In genomic region chr3:142376638-142377037, GRCm38 (mm10) we compare ENCODE assay signal across 24 mouse cellular contexts. TPM values are rescaled to one million over a fixed set of nuclear protein-coding genes. Genes with fewer than 3 reads are reported as not detected.
DNase-seq lines count a peak whose midpoint lies in the region; ATAC-seq and TF ChIP-seq lines count a peak whose summit lies in the region.
"Had no signal": no experiment of that assay in that cellular context is flagged by ENCODE, and none has a peak within 500 bp of the region (broad histone marks: within the 10 kb centered on the region; RNA-seq: fewer than 3 reads in every experiment).

No protein-coding gene starts in this region.

- no peaks in the 10 kb centered on the region for H3K9me3 ChIP-seq in intestine, postnatal 0 days (ENCODE audit: control insufficient read depth)
- no peaks in the 10 kb centered on the region for H3K9me3 ChIP-seq in intestine, embryonic 15.5 days
- H3K9me3 ChIP-seq in CH12.LX (replicated peaks; ENCODE audit: low read length): no peaks in the 10 kb centered on the region
- no peaks in the 10 kb centered on the region for H3K9me3 ChIP-seq in hindbrain, embryonic 12.5 days (replicated peaks)
- H3K9me3 ChIP-seq: embryonic facial prominence, embryonic 10.5 days; embryonic facial prominence, embryonic 12.5 days; forebrain, embryonic 13.5 days; forebrain, embryonic 15.5 days; G1E had no signal

- TF ChIP-seq EP300 in CH12.LX (IDR thresholded peaks at IDR 0.05; ENCODE audit: low read length): no peak

- no peak overlapping the region for H3K27ac ChIP-seq in intestine, postnatal 0 days (ENCODE audit: low read depth, low read length)
- no peak overlapping the region for H3K27ac ChIP-seq in intestine, embryonic 15.5 days
- H3K27ac ChIP-seq in CH12.LX (ENCODE audit: insufficient read depth, low read depth): no peak overlapping the region
- H3K27ac ChIP-seq in hindbrain, embryonic 12.5 days: no peak overlapping the region
- H3K27ac ChIP-seq: embryonic facial prominence, embryonic 10.5 days; embryonic facial prominence, embryonic 12.5 days; forebrain, embryonic 13.5 days; forebrain, embryonic 15.5 days had no signal

- no peaks in the 10 kb centered on the region for H3K36me3 ChIP-seq in intestine, postnatal 0 days (ENCODE audit: control insufficient read depth, insufficient read depth)
- no peaks in the 10 kb centered on the region for H3K36me3 ChIP-seq in intestine, embryonic 15.5 days
- H3K36me3 ChIP-seq in CH12.LX (replicated peaks in 1 of 2; ENCODE audit: control insufficient read depth in 1 of 2, insufficient read depth in 1 of 2, low read length in 1 of 2): peaks cover 0 to 8% of the 10 kb centered on the region in 2 experiments
- H3K36me3 ChIP-seq in hindbrain, embryonic 12.5 days: no peaks in the 10 kb centered on the region
- H3K36me3 ChIP-seq: embryonic facial prominence, embryonic 12.5 days; forebrain, embryonic 15.5 days had no signal

- H3K27me3 ChIP-seq in intestine, postnatal 0 days (replicated peaks; ENCODE audit: control insufficient read depth, insufficient read depth, low read length): no peaks in the 10 kb centered on the region
- no peaks in the 10 kb centered on the region for H3K27me3 ChIP-seq in intestine, embryonic 15.5 days (replicated peaks)
- no peaks in the 10 kb centered on the region for H3K27me3 ChIP-seq in CH12.LX (replicated peaks)
- H3K27me3 ChIP-seq in hindbrain, embryonic 12.5 days: no peaks in the 10 kb centered on the region
- H3K27me3 ChIP-seq: embryonic facial prominence, embryonic 12.5 days; forebrain, embryonic 13.5 days; forebrain, embryonic 15.5 days; Patski had no signal

- no peak overlapping the region for H3K9ac ChIP-seq in intestine, postnatal 0 days (ENCODE audit: low read depth, low read length)
- no peak overlapping the region for H3K9ac ChIP-seq in intestine, embryonic 15.5 days
- no peak overlapping the region for H3K9ac ChIP-seq in CH12.LX (ENCODE audit: insufficient read depth, low read depth)
- no peak overlapping the region for H3K9ac ChIP-seq in hindbrain, embryonic 12.5 days
- H3K9ac ChIP-seq: embryonic facial prominence, embryonic 12.5 days; forebrain, embryonic 13.5 days; forebrain, embryonic 15.5 days had no signal

- in situ Hi-C loops in CH12.LX (cut with MboI; ENCODE audit: low pct_ligation_motif_present, low pct_unique_long_range_greater_than_20kb, low sequenced_read_pairs): no loop called here

- no peak for TF ChIP-seq CTCF in intestine, postnatal 0 days (IDR thresholded peaks at IDR 0.05; ENCODE audit: low read depth)
- no peak for TF ChIP-seq CTCF in CH12.LX (conservative IDR thresholded peaks at IDR 0.05 in 1 of 2, IDR thresholded peaks at IDR 0.05 in 1 of 2; ENCODE audit: low read depth in 2 of 2, low read length in 2 of 2)

- peak; percentile 53 for DNase-seq in gastrocnemius, adult 18-20 months (ENCODE audit: low spot score)
- DNase-seq in gastrocnemius, postnatal 10 days: no peak
- DNase-seq in CH12.LX (ENCODE audit: extremely low read depth): no peak
- DNase-seq in skeletal muscle tissue, adult 2 months (ENCODE audit: low read depth, low spot score): peak; percentile 51
- DNase-seq: adrenal gland, adult 8-10 months; adrenal gland, postnatal 14 days; adrenal gland, postnatal 36 days; B cell, adult 2 months; cerebellum, adult 11-12 months; cerebellum, adult 2 months; cerebellum, adult 9-10 months; cerebellum, postnatal 10 days; cerebellum, postnatal 25 days had no signal

- no peak overlapping the region for H3K4me2 ChIP-seq in intestine, postnatal 0 days (replicated peaks; ENCODE audit: low read depth)
- H3K4me2 ChIP-seq in intestine, embryonic 15.5 days (replicated peaks): no peak overlapping the region
- H3K4me2 ChIP-seq in CH12.LX (ENCODE audit: insufficient read depth, low read depth, poor library complexity, severe bottlenecking): no peak overlapping the region
- H3K4me2 ChIP-seq in hindbrain, embryonic 12.5 days (replicated peaks): no peak overlapping the region
- H3K4me2 ChIP-seq: embryonic facial prominence, embryonic 12.5 days; forebrain, embryonic 13.5 days; forebrain, embryonic 15.5 days had no signal

- H3K4me3 ChIP-seq in intestine, postnatal 0 days (ENCODE audit: low read depth, low read length): no peak overlapping the region
- H3K4me3 ChIP-seq in intestine, embryonic 15.5 days (replicated peaks): no peak overlapping the region
- no peak overlapping the region for H3K4me3 ChIP-seq in CH12.LX (replicated peaks in 1 of 3; ENCODE audit: low read depth in 2 of 3, low read length in 2 of 3, poor library complexity in 1 of 3)
- no peak overlapping the region for H3K4me3 ChIP-seq in hindbrain, embryonic 12.5 days
- H3K4me3 ChIP-seq: embryonic facial prominence, embryonic 10.5 days; embryonic facial prominence, embryonic 12.5 days; forebrain, embryonic 13.5 days; forebrain, embryonic 15.5 days had no signal

- no peak for TF ChIP-seq POLR2A in CH12.LX (IDR thresholded peaks at IDR 0.05; ENCODE audit: low read depth, low read length)

- no peaks in the 10 kb centered on the region for H3K79me2 ChIP-seq in CH12.LX (replicated peaks; ENCODE audit: control insufficient read depth, extremely low read depth, insufficient read depth, poor library complexity, severe bottlenecking)

- no peak for TF ChIP-seq RAD21 in CH12.LX (IDR thresholded peaks at IDR 0.05; ENCODE audit: low read depth, low read length)

- WGBS in intestine, postnatal 0 days: 59% methylated on average over 1 of the region's 1 CpGs
- WGBS in intestine, embryonic 15.5 days: 74% methylated on average over 1 of the region's 1 CpGs
- WGBS in hindbrain, embryonic 12.5 days: 81% methylated on average over 1 of the region's 1 CpGs

- dilution Hi-C loops in CH12.LX (cut with MboI; ENCODE audit: extremely low pct_ligation_motif_present, extremely low pct_unique_long_range_greater_than_20kb, low sequenced_read_pairs): no loop called here

- no peaks in the 10 kb centered on the region for H3K4me1 ChIP-seq in intestine, postnatal 0 days (replicated peaks; ENCODE audit: control insufficient read depth, insufficient read depth, low read length)
- H3K4me1 ChIP-seq in intestine, embryonic 15.5 days (replicated peaks): no peaks in the 10 kb centered on the region
- peaks cover 0 to 7% of the 10 kb centered on the region in 2 experiments; a peak in 2 of 4 replicates for H3K4me1 ChIP-seq in CH12.LX (ENCODE audit: control insufficient read depth in 1 of 2, insufficient read depth in 2 of 2)
- H3K4me1 ChIP-seq in hindbrain, embryonic 12.5 days: 0 out of 2 replicates have a peak, but pooled peaks cover 4% of the 10 kb centered on the region
- H3K4me1 ChIP-seq: embryonic facial prominence, embryonic 12.5 days had no signal

- peak; percentile 36; the same call in 1 of the 2 replicates for ATAC-seq in intestine, postnatal 0 days
- no peak for ATAC-seq in intestine, embryonic 15.5 days
- ATAC-seq in hindbrain, embryonic 12.5 days (ENCODE audit: low FRiP score): no peak
- ATAC-seq: activated CD4-positive, CD25-positive, alpha-beta regulatory T cell, adult 4 months; CD4-positive, CD25-positive, alpha-beta regulatory T cell, adult 4 months; forebrain, embryonic 13.5 days; forebrain, embryonic 15.5 days; Patski had no signal

TF ChIP-seq in CH12.LX, 34 proteins besides CTCF, POLR2A, EP300 and RAD21:
- TF ChIP-seq MAFK (IDR thresholded peaks at IDR 0.05; ENCODE audit: insufficient replicate concordance, low read length) (peak; percentile 91), USF2 (conservative IDR thresholded peaks at IDR 0.05; ENCODE audit: low read depth, low read length) (no peak)

RNA-seq across cellular contexts. Expression of gene Pdlim5, which starts 18.9 kb away (rescaled TPM):
- 100 to 1,000 TPM; 496 to 567 TPM for total RNA-seq in gastrocnemius, adult 18-20 months (2021)
- total RNA-seq in gastrocnemius, postnatal 10 days (2021): 100 to 1,000 TPM; 388 to 401 TPM
- 24.5 and 27.5 TPM in 2 replicates for polyA plus RNA-seq in intestine, postnatal 0 days (2015; fragmentation: Nextera tagmentation; extraction: Ambion mirVana)
- 28.8 and 29.0 TPM in 2 replicates for polyA plus RNA-seq in intestine, embryonic 15.5 days (2015; fragmentation: Nextera tagmentation; extraction: Ambion mirVana)
- total RNA-seq in CH12.LX (2012; rRNA removed): 20.7 and 22.0 TPM in 2 replicates
- 22.8 and 23.2 TPM in 2 replicates for total RNA-seq in CH12.LX (2014; rRNA removed)
- polyA plus RNA-seq in CH12.LX (2012; ENCODE audit: insufficient read length, low read depth): 22.8 and 24.6 TPM in 2 replicates
- 20.2 and 21.9 TPM in 2 replicates for polyA plus RNA-seq in hindbrain, embryonic 12.5 days (2016; fragmentation: Nextera tagmentation; extraction: Ambion mirVana)

Comparison
In these comparisons a context has a peak if more than half of its experiments do, and no peak if none do; other contexts are left out.
1. DNase-seq: peak in gastrocnemius, adult 18-20 months (single experiment) and skeletal muscle tissue, adult 2 months (single experiment); none in gastrocnemius, postnatal 10 days (single experiment) and CH12.LX (single experiment).